ENCODE assay signal across 9 mouse cellular contexts in genomic region chr6:13676196-13676595, GRCm38 (mm10). TPM values are rescaled to one million over a fixed set of nuclear protein-coding genes. Genes with fewer than 3 reads are reported as not detected.
DNase-seq lines count a peak whose midpoint lies in the region; ATAC-seq and TF ChIP-seq lines count a peak whose summit lies in the region.
"Had no signal": no experiment of that assay in that cellular context is flagged by ENCODE, and none has a peak within 500 bp of the region (broad histone marks: within the 10 kb centered on the region; RNA-seq: fewer than 3 reads in every experiment).

No protein-coding gene starts in this region.

- ATAC-seq in hindbrain, embryonic 14.5 days (ENCODE audit: low FRiP score): no peak
- ATAC-seq in midbrain, embryonic 14.5 days (ENCODE audit: low FRiP score, low TSS enrichment): no peak

- no peak for DNase-seq in left cerebral cortex, adult 2 months (ENCODE audit: extremely low spot score in 1 of 2, low spot score in 2 of 2)
- DNase-seq in left cerebral cortex, postnatal 4 days: no peak
- DNase-seq in brain, adult 2 months (ENCODE audit: low read depth, low spot score): peak; percentile 38
- no peak for DNase-seq in hindbrain, embryonic 14.5 days (ENCODE audit: low spot score)
- DNase-seq in midbrain, embryonic 14.5 days: peak; percentile 47
- DNase-seq in cerebellum, postnatal 10 days: no peak
- DNase-seq in gastrocnemius, adult 18-20 months (ENCODE audit: low spot score): no peak
- DNase-seq in right cerebral cortex, postnatal 10 days (ENCODE audit: low spot score in 2 of 2): no peak
- DNase-seq: kidney, postnatal 10 days had no signal

- H3K9me3 ChIP-seq in hindbrain, embryonic 14.5 days (ENCODE audit: control insufficient read depth, low read length): no peaks in the 10 kb centered on the region
- no peaks in the 10 kb centered on the region for H3K9me3 ChIP-seq in midbrain, embryonic 14.5 days (ENCODE audit: control insufficient read depth, low read length)

- H3K27ac ChIP-seq in left cerebral cortex, adult 2 months: no peak overlapping the region
- H3K27ac ChIP-seq in hindbrain, embryonic 14.5 days: no peak overlapping the region
- H3K27ac ChIP-seq in midbrain, embryonic 14.5 days (replicated peaks; ENCODE audit: low read depth, low read length): no peak overlapping the region

- peak overlapping the region; percentile 95 for H3K4me3 ChIP-seq in left cerebral cortex, adult 2 months
- H3K4me3 ChIP-seq in hindbrain, embryonic 14.5 days (replicated peaks; ENCODE audit: low read length): peak overlapping the region; percentile 95
- H3K4me3 ChIP-seq in midbrain, embryonic 14.5 days (replicated peaks; ENCODE audit: low read depth, low read length): peak overlapping the region; percentile 64

- H3K4me1 ChIP-seq in hindbrain, embryonic 14.5 days (replicated peaks; ENCODE audit: control insufficient read depth, insufficient read depth, low read length): peaks cover 16% of the 10 kb centered on the region
- H3K4me1 ChIP-seq in midbrain, embryonic 14.5 days (ENCODE audit: control insufficient read depth, insufficient read depth, low read length): peaks cover 20% of the 10 kb centered on the region

- H3K4me2 ChIP-seq in hindbrain, embryonic 14.5 days (replicated peaks): peak overlapping the region; percentile 89
- peak overlapping the region; percentile 67 for H3K4me2 ChIP-seq in midbrain, embryonic 14.5 days (ENCODE audit: low read length)

- peak overlapping the region; percentile 95 for H3K9ac ChIP-seq in hindbrain, embryonic 14.5 days
- no peak overlapping the region for H3K9ac ChIP-seq in midbrain, embryonic 14.5 days (replicated peaks; ENCODE audit: low read length)

- no peaks in the 10 kb centered on the region for H3K36me3 ChIP-seq in hindbrain, embryonic 14.5 days (replicated peaks; ENCODE audit: control insufficient read depth, insufficient read depth)
- H3K36me3 ChIP-seq in midbrain, embryonic 14.5 days (ENCODE audit: control insufficient read depth, insufficient read depth, low read length): no peaks in the 10 kb centered on the region

- intact Hi-C loops in left cerebral cortex, adult 2 months (cut with DNase I): loop anchor here (2.0 to 5.0 kb wide), 3 partner anchors 69 to 389 kb away; partner anchors contain the start of gene Gpr85
- intact Hi-C loops in left cerebral cortex, postnatal 4 days (cut with DNase I): loop anchor here (10.0 kb wide), 1 partner anchor 159 kb away; the partner anchor contains the start of gene Gpr85

- H3K27me3 ChIP-seq in hindbrain, embryonic 14.5 days (ENCODE audit: control insufficient read depth, insufficient read depth, low read length): no peaks in the 10 kb centered on the region
- no peaks in the 10 kb centered on the region for H3K27me3 ChIP-seq in midbrain, embryonic 14.5 days (ENCODE audit: control insufficient read depth, insufficient read depth, low read length)

- no peak for TF ChIP-seq CTCF in left cerebral cortex, adult 2 months (IDR thresholded peaks at IDR 0.05)

RNA-seq across cellular contexts. Expression of gene Bmt2, which starts 1.6 kb away (rescaled TPM):
- total RNA-seq in left cerebral cortex, adult 2 months (2021): 10 to 100 TPM; 25.6 to 26.4 TPM
- total RNA-seq in left cerebral cortex, postnatal 4 days (2021): 10 to 100 TPM; 25.1 to 27.7 TPM
- 25.0 and 28.5 TPM in 2 replicates for polyA plus RNA-seq in hindbrain, embryonic 14.5 days (2014; fragmentation: Nextera tagmentation; extraction: Ambion mirVana)
- 24.9 and 26.8 TPM in 2 replicates for polyA plus RNA-seq in midbrain, embryonic 14.5 days (2014; fragmentation: Nextera tagmentation; extraction: Ambion mirVana)
- 10 to 100 TPM in 1 of 2 experiments, 1 to 10 TPM in 1; 9.5 to 10.2 TPM for total RNA-seq in gastrocnemius, adult 18-20 months (2021)

Comparison
In these comparisons a context has a peak if more than half of its experiments do, and no peak if none do; other contexts are left out.
1. DNase-seq: peak in brain, adult 2 months (single experiment) and midbrain, embryonic 14.5 days (single experiment); none in left cerebral cortex, adult 2 months (0 of 2), left cerebral cortex, postnatal 4 days (single experiment), hindbrain, embryonic 14.5 days (single experiment), cerebellum, postnatal 10 days (0 of 2), gastrocnemius, adult 18-20 months (single experiment) and right cerebral cortex, postnatal 10 days (0 of 2).
2. Peak in every context shown above with its lines, with median percentiles within 50 percentile points of each other: H3K4me3 ChIP-seq.